Mouse (Mus musculus) CH12.LX (cell line): Measurements from ENCODE around the gene Slc25a41. TPM values are rescaled to one million over a fixed set of nuclear protein-coding genes. Genes with fewer than 3 reads are reported as not detected.

Experiments
- DNase-seq: peaks from one replicate; pipeline ENCODE4 v3.0.0-alpha.2; 2013; ENCODE audit errors: extremely low read depth
- H3K27ac ChIP-seq: 2 replicates; pipeline ENCODE4 v1.5.1; 2012; ENCODE audit warnings: low read depth, mild to moderate bottlenecking, control low read depth, moderate library complexity; ENCODE audit not compliant: insufficient read depth
- H3K27me3 ChIP-seq: replicated peaks from 2 replicates; pipeline ENCODE3; 2012; ENCODE audit warnings: inconsistent platforms
- H3K36me3 ChIP-seq, 2 experiments: replicated peaks in 1 of 2; 2 replicates each; pipeline versions ENCODE3 to v1.6.1; 2012; ENCODE audit warnings: inconsistent platforms in 1 of 2, low read length in 1 of 2, mild to moderate bottlenecking in 1 of 2, mixed read lengths in 1 of 2, moderate library complexity in 1 of 2; ENCODE audit not compliant: control insufficient read depth in 1 of 2, insufficient read depth in 1 of 2
- H3K4me1 ChIP-seq, 2 experiments: 2 replicates each; pipeline ENCODE4 v1.6.1; 2012; ENCODE audit warnings: inconsistent platforms in 1 of 2, moderate library complexity in 1 of 2; ENCODE audit not compliant: insufficient read depth in 2 of 2, control insufficient read depth in 1 of 2
- H3K4me2 ChIP-seq: 2 replicates; pipeline ENCODE4 v1.6.1; 2012; ENCODE audit warnings: low read depth, mild to moderate bottlenecking, control low read depth; ENCODE audit not compliant: poor library complexity, insufficient read depth, severe bottlenecking
- H3K4me3 ChIP-seq, 3 experiments: fragments of 150-350 bp in 1 of 3; sonication (generic) in 1 of 3; replicated peaks in 1 of 3; 2 replicates each; pipeline versions ENCODE3 to v1.5.1; 2011 to 2012; ENCODE audit warnings: low read depth in 2 of 3, low read length in 2 of 3, mild to moderate bottlenecking in 2 of 3, moderate library complexity in 2 of 3, control low read depth in 1 of 3, improper control_type of control experiment in 1 of 3, inconsistent platforms in 1 of 3, mixed read lengths in 1 of 3; ENCODE audit not compliant: poor library complexity in 1 of 3
- H3K79me2 ChIP-seq: replicated peaks from 2 replicates; pipeline ENCODE4 v1.6.1; 2012; ENCODE audit warnings: mild to moderate bottlenecking, moderate library complexity; ENCODE audit not compliant: control insufficient read depth, poor library complexity, insufficient read depth, severe bottlenecking; ENCODE audit errors: extremely low read depth
- H3K9ac ChIP-seq: 2 replicates; pipeline ENCODE4 v1.6.1; 2012; ENCODE audit warnings: low read depth, mild to moderate bottlenecking, control low read depth, moderate library complexity; ENCODE audit not compliant: insufficient read depth
- H3K9me3 ChIP-seq: replicated peaks from 2 replicates; pipeline ENCODE3; 2012; ENCODE audit warnings: low read length, inconsistent platforms, mixed read lengths
- BHLHE40 ChIP-seq: IDR thresholded peaks from 2 replicates; pipeline ENCODE4 v1.6.1; 2011; ENCODE audit warnings: mild to moderate bottlenecking, low read depth, low read length, improper control_type of control experiment
- CHD1 ChIP-seq: IDR thresholded peaks from 2 replicates; pipeline ENCODE4 v1.6.1; 2012; ENCODE audit warnings: low read depth, low read length, improper control_type of control experiment, inconsistent platforms
- CHD2 ChIP-seq: IDR thresholded peaks from 2 replicates; pipeline ENCODE4 v1.6.1; 2011; ENCODE audit warnings: low read length, improper control_type of control experiment
- E2F4 ChIP-seq: IDR thresholded peaks from 2 replicates; pipeline ENCODE4 v1.6.1; 2011; ENCODE audit warnings: low read depth, low read length, improper control_type of control experiment; ENCODE audit not compliant: insufficient replicate concordance
- ELF1 ChIP-seq: IDR thresholded peaks from 2 replicates; pipeline ENCODE4 v1.6.1; 2014; ENCODE audit warnings: low read depth, mild to moderate bottlenecking, inconsistent platforms, low read length, improper control_type of control experiment
- HCFC1 ChIP-seq: IDR thresholded peaks from 2 replicates; pipeline ENCODE4 v1.6.1; 2012; ENCODE audit warnings: low read depth, mild to moderate bottlenecking, inconsistent platforms, low read length, improper control_type of control experiment
- JUND ChIP-seq: conservative IDR thresholded peaks from 2 replicates; pipeline ENCODE4 v1.6.1; 2011; ENCODE audit warnings: low read depth, low read length, improper control_type of control experiment
- MAX ChIP-seq: IDR thresholded peaks from 2 replicates; pipeline ENCODE4 v1.6.1; 2011; ENCODE audit warnings: low read length, improper control_type of control experiment
- MAZ ChIP-seq: IDR thresholded peaks from 2 replicates; pipeline ENCODE4 v1.6.1; 2012; ENCODE audit warnings: low read depth, mild to moderate bottlenecking, inconsistent platforms, low read length, improper control_type of control experiment, moderate library complexity
- MEF2A ChIP-seq: IDR thresholded peaks from 2 replicates; pipeline ENCODE4 v1.6.1; 2014; ENCODE audit warnings: low read depth, mild to moderate bottlenecking, inconsistent platforms, low read length, improper control_type of control experiment, borderline replicate concordance
- MXI1 ChIP-seq: IDR thresholded peaks from 2 replicates; pipeline ENCODE4 v1.6.1; 2011; ENCODE audit warnings: mild to moderate bottlenecking, low read depth, low read length, improper control_type of control experiment
- MYC ChIP-seq: IDR thresholded peaks from 2 replicates; pipeline ENCODE4 v1.6.1; 2011; ENCODE audit warnings: low read depth, mild to moderate bottlenecking, improper control_type of control experiment, low read length
- NELFE ChIP-seq: IDR thresholded peaks from 2 replicates; pipeline ENCODE4 v1.6.1; 2011; ENCODE audit warnings: low read depth, low read length, improper control_type of control experiment
- NRF1 ChIP-seq: IDR thresholded peaks from 2 replicates; pipeline ENCODE4 v1.6.1; 2014; ENCODE audit warnings: low read depth, mild to moderate bottlenecking, inconsistent platforms, low read length, improper control_type of control experiment, moderate library complexity
- PAX5 ChIP-seq: IDR thresholded peaks from 2 replicates; pipeline ENCODE4 v1.6.1; 2012; ENCODE audit warnings: low read length, inconsistent platforms, mixed read lengths
- POLR2A ChIP-seq: IDR thresholded peaks from 2 replicates; pipeline ENCODE4 v1.6.1; 2011; ENCODE audit warnings: low read depth, mild to moderate bottlenecking, improper control_type of control experiment, low read length
- RAD21 ChIP-seq: IDR thresholded peaks from 2 replicates; pipeline ENCODE4 v1.6.1; 2011; ENCODE audit warnings: low read depth, mild to moderate bottlenecking, low read length, improper control_type of control experiment, moderate library complexity
- RCOR1 ChIP-seq: conservative IDR thresholded peaks from 2 replicates; pipeline ENCODE4 v1.6.1; 2012; ENCODE audit warnings: low read depth, mild to moderate bottlenecking, inconsistent platforms, low read length, improper control_type of control experiment
- SIN3A ChIP-seq: IDR thresholded peaks from 2 replicates; pipeline ENCODE4 v1.6.1; 2012; ENCODE audit warnings: low read length, improper control_type of control experiment, inconsistent platforms
- SMC3 ChIP-seq: IDR thresholded peaks from 2 replicates; pipeline ENCODE4 v1.6.1; 2011; ENCODE audit warnings: low read depth, low read length, improper control_type of control experiment
- TBP ChIP-seq: conservative IDR thresholded peaks from 2 replicates; pipeline ENCODE4 v1.6.1; 2011; ENCODE audit warnings: low read depth, low read length, improper control_type of control experiment
- TCF12 ChIP-seq: IDR thresholded peaks from 2 replicates; pipeline ENCODE4 v1.6.1; 2014; ENCODE audit warnings: low read depth, mild to moderate bottlenecking, inconsistent platforms, low read length, improper control_type of control experiment
- UBTF ChIP-seq: IDR thresholded peaks from 2 replicates; pipeline ENCODE4 v1.6.1; 2012; ENCODE audit warnings: low read depth, mild to moderate bottlenecking, inconsistent platforms, low read length, improper control_type of control experiment, moderate library complexity
- ZKSCAN1 ChIP-seq: IDR thresholded peaks from 2 replicates; pipeline ENCODE4 v1.6.1; 2012; ENCODE audit warnings: low read depth, inconsistent platforms, low read length, improper control_type of control experiment, borderline replicate concordance
- ZMIZ1 ChIP-seq: IDR thresholded peaks from 2 replicates; pipeline ENCODE4 v1.6.1; 2012; ENCODE audit warnings: low read depth, mild to moderate bottlenecking, inconsistent platforms, low read length, improper control_type of control experiment
- dilution Hi-C: fragments of 300-500 bp; cut with MboI; formaldehyde crosslinking; loops from 2 replicates; pipeline ENCODE4 v1.14.3; 2020; ENCODE audit warnings: low sequenced_read_pairs; ENCODE audit not compliant: extremely low pct_unique_long_range_greater_than_20kb, extremely low pct_ligation_motif_present
- in situ Hi-C: fragments of 300-500 bp; cut with MboI; formaldehyde crosslinking; loops from 3 replicates; pipeline ENCODE4 v1.14.3; 2019; ENCODE audit warnings: low sequenced_read_pairs, low pct_ligation_motif_present, low pct_unique_long_range_greater_than_20kb, mixed read lengths
- polyA plus RNA-seq: library from polyadenylated mRNA; unstranded; fragments of >175 nt; gene quantifications from 2 replicates; pipeline ENCODE4 v1.2.1, GENCODE M21; 2012; ENCODE audit warnings: low read depth; ENCODE audit not compliant: insufficient read length
- total RNA-seq, 2 experiments: library from RNA; depleted of rRNA; stranded (reverse); fragments of 300-350 nt in 1 of 2; fragments of >200 nt in 1 of 2; gene quantifications; 2 replicates each; pipeline ENCODE4 v1.2.3; 2012 to 2014

The Slc25a41 gene
- total and polyA plus RNA-seq, 3 experiments = not detected

- dilution Hi-C loops = no loop called here
- H3K4me1 ChIP-seq = peaks cover 3 to 5% of the 10 kb centered on the region in 2 experiments; a peak in 3 of 4 replicates
- in situ Hi-C loops = no loop called here
These were observed 55.2 kb downstream of the Slc25a41 start for GRCm38 (mm10) chr17:56986105-56986805.

DNA sequence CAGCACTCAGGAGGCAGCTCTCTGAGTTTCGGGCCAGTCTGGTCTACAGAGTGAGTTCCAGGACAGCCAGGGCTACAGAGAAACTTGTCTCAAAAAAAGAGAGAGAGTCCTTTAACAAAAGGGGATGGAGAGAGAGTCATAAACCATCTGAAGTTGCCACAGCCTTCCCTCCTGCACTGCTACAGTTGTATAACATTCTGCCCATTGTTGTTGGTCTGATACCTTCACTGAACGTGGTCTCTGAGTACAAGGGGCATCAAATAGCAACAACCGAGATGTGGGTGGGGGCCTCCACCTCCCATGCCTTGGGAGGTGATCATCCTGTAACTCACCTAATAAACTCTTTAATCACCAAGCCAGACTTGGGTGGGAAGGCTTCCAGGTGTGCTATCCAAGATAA is 55.8 kb downstream of the Slc25a41 start:
- H3K9ac ChIP-seq = no peak overlapping the region
- no peaks in the 10 kb centered on the region for H3K36me3 ChIP-seq
- no peak overlapping the region for H3K27ac ChIP-seq
- peaks cover 4% of the 10 kb centered on the region for H3K79me2 ChIP-seq
- DNase-seq = no peak
- H3K4me3 ChIP-seq = no peak overlapping the region
- in situ Hi-C loops = no loop called here
- TF ChIP-seq NRF1 (no peak), ZKSCAN1 (no peak), E2F4 (no peak), CHD2 (no peak), CHD1 (no peak), TBP (no peak), MXI1 (no peak), MYC (no peak), HCFC1 (no peak), NELFE (no peak), MAZ (no peak), POLR2A (no peak), SIN3A (no peak)
- no peaks in the 10 kb centered on the region for H3K27me3 ChIP-seq
- no peaks in the 10 kb centered on the region for H3K4me1 ChIP-seq
- H3K9me3 ChIP-seq = no peaks in the 10 kb centered on the region
- no peak overlapping the region for H3K4me2 ChIP-seq
- dilution Hi-C loops = no loop called here

More at GRCm38 (mm10) chr17:56986105-56986805, 55.2 kb downstream of the Slc25a41 start:
- Histone ChIP-seq H3K4me2 (no peak overlapping the region), H3K9ac (no peak overlapping the region), H3K4me3 (no peak overlapping the region), H3K36me3 (peaks cover 0 to 2% of the 10 kb centered on the region in 2 experiments), H3K79me2 (peaks cover 10% of the 10 kb centered on the region), H3K27ac (no peak overlapping the region), H3K9me3 (no peaks in the 10 kb centered on the region)
- no peak for DNase-seq
- TF ChIP-seq MAX = no peak
- no peak for TF ChIP-seq PAX5
- TF ChIP-seq CHD2 = no peak
- no peak for TF ChIP-seq RCOR1
- TF ChIP-seq HCFC1 = no peak
- TF ChIP-seq RAD21 = no peak
- no peak for TF ChIP-seq UBTF
- no peak for TF ChIP-seq ZMIZ1
- no peak for TF ChIP-seq SIN3A
- TF ChIP-seq TBP = no peak
- TF ChIP-seq TCF12 = no peak
- no peak for TF ChIP-seq BHLHE40
- TF ChIP-seq NRF1 = no peak
- no peak for TF ChIP-seq SMC3
- TF ChIP-seq MEF2A = no peak
- no peak for TF ChIP-seq JUND
- no peak for TF ChIP-seq ZKSCAN1
- TF ChIP-seq ELF1 = no peak
- TF ChIP-seq, all 38 proteins: peak for 0
- H3K27me3 ChIP-seq = no peaks in the 10 kb centered on the region
